Mouse (Mus musculus) splenic B cell, adult 2 months (primary cell): Measurements from ENCODE around the gene Cend1.
A peak's percentile ranks its signal among the peaks of the same experiment; 100 is the strongest.
"Not testable (repeated sequence)": the region's sequence is repeated elsewhere in the genome, so short reads cannot be mapped to it uniquely, and the experiment has no call there.

Source experiments
- DNase-seq: peaks from one replicate; pipeline ENCODE4 v3.0.0-alpha.2; 2011; ENCODE audit warnings: low read depth, low spot score
- H3K27me3 ChIP-seq: 2 replicates; pipeline ENCODE4 v1.6.1; 2012; ENCODE audit warnings: mild to moderate bottlenecking, low read length, moderate library complexity, mixed read lengths; ENCODE audit not compliant: control insufficient read depth, poor library complexity, insufficient read depth, severe bottlenecking
- H3K36me3 ChIP-seq: 2 replicates; pipeline ENCODE4 v1.6.1; 2012; ENCODE audit warnings: mild to moderate bottlenecking, low read length, moderate library complexity, mixed read lengths; ENCODE audit not compliant: control insufficient read depth, poor library complexity, insufficient read depth, severe bottlenecking

Cend1 gene

DNA sequence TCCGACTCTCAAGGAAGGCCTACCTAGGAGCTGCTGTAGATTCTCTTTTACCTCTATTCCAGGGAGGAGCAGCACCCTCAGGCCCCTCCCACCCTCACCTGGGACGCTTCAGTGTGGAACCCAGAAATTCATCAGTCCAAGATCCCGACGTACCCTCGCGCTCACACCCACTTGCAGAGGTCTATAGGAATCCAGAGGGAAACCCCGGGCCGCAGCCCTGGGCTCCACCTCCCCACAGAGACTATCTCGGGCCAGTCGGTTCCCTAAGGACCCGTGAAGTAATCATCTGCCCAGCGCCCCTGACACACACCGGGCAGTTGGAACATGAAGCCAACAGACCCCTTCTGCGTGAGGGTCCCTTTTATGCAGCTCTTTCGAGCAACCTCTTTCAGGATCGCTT is 16.0 kb downstream of the Cend1 start:
- DNase-seq: no peak
- Histone ChIP-seq H3K36me3 (no peaks in the 10 kb centered on the region), H3K27me3 (no peaks in the 10 kb centered on the region)

DNA sequence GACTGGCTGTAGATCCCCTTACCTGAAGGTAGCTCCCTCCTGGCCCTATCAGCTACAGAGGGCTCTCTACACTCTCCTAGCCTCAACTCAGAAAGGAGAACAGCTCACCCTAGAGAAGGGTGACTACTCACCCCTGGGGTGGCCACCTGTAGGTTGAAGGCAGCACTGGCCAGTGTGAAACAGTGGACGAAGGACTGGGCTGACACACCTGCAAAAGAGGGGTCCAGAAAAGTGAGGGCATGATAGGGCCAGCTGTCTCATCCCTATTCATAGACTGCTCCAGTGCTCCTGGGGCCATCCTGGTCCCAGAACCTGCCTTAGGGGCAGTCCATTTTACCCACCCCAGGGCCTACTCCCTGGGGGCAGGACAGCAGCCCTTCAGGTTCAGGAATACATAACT is 17.6 kb downstream of the Cend1 start:
- H3K36me3 ChIP-seq: no peaks in the 10 kb centered on the region
- H3K27me3 ChIP-seq: no peaks in the 10 kb centered on the region
- no peak for DNase-seq

DNA sequence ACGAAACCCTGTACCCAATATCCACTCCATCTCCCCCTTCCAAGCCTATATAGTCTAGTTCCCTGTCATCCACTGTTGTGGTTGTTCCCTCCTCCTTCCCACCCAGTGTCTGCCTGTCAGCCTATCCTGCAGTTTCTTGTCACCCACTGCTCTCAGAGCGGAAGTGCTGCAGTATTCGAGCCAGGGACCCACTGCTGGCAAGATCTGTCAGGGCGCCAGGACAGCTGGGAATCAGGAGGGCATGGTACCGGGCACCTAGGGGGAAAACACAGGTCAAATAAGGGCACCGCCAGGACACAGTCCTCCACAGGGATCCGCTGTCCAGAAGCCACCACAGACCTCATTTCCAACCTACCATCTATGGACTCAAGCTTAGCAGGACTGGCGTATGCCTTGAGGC is 18.7 kb downstream of the Cend1 start:
- Histone ChIP-seq H3K27me3 (no peaks in the 10 kb centered on the region), H3K36me3 (no peaks in the 10 kb centered on the region)
- no peak for DNase-seq

DNA sequence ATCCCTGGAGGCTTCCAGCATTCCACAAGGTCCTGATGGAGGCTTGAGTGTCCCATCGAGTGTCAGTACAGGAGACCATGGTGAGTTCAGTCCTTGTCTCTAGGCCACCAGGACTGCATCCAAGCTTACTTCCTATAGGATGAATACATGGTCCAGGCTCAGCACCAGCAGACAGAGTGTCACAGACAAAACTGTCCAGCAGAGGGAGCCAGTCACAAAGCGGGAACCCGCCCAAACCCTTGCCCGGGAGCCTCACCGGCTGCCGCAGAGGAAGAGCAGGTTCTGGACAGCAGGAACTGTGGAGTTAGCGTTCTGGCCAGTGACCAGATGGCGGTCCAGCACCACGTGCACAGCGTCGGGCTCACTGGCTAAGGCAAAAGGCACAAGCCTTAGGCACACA is 20.5 kb downstream of the Cend1 start:
- peak; percentile 87 for DNase-seq
- no peaks in the 10 kb centered on the region for H3K36me3 ChIP-seq
- H3K27me3 ChIP-seq: no peaks in the 10 kb centered on the region

DNA sequence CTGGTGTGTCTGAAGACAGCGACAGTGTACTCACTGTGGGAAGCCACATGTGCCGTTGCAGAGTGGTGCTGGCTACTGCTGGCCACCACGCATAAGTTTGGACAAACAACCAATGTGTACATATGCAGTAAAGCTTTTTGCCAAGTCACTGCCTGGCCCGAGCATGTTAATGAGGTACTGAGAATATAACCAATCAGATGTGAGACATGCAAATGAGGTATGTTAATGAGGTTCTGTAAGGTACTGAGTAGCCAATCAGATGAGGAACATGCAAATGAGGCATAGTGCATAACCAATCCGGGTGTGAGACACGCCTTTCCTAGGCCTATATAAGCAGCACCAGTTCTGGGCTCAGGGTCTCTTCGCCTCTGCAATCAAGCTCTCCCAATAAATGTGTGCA is 21.6 kb downstream of the Cend1 start:
- not testable (repeated sequence) for DNase-seq, H3K27me3 ChIP-seq, H3K36me3 ChIP-seq

DNA sequence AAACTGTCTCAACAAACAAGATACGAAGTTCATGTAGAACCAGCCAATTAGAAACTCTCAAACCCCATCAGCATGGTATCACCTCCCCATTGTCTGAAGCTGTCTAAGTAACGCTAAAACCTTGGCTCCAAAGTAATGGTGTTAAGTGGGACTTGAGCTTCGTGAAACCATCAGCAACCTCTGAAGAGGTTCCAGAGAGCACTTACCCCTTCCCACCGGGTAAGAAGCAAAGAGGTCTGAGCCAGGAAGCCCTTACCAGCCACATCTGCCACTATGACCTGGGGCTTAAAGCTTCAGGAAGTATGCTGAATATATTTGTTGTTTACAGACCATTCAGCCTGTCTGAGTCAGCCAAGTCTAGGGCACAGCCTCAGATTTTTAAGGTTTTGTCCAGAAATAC is 23.8 kb downstream of the Cend1 start:
- Histone ChIP-seq H3K36me3 (peaks cover 14% of the 10 kb centered on the region; the same call in 1 of the 2 replicates), H3K27me3 (no peaks in the 10 kb centered on the region)
- DNase-seq: no peak

DNA sequence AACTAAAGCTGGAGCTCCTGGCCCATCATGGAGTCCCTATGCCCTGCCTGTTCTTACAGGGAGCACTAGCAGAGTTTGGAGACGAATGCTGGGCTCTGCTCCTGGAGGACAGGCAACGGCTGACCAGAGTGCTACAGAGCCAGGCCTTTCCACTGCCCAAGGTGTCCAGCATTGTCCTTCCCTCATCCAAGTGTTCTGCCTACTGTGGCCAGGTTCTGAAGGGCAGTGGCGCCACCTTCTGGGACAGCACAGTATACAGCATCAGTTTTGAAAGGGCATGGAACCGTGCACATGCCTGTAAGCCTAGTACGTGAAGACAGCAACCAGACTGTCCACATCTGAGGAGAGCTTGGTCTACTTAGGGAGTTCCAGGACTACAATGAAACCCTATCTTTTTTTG is 26.0 kb downstream of the Cend1 start:
- no peaks in the 10 kb centered on the region for H3K27me3 ChIP-seq
- H3K36me3 ChIP-seq: peaks cover 23% of the 10 kb centered on the region
- DNase-seq: peak; percentile 76

DNA sequence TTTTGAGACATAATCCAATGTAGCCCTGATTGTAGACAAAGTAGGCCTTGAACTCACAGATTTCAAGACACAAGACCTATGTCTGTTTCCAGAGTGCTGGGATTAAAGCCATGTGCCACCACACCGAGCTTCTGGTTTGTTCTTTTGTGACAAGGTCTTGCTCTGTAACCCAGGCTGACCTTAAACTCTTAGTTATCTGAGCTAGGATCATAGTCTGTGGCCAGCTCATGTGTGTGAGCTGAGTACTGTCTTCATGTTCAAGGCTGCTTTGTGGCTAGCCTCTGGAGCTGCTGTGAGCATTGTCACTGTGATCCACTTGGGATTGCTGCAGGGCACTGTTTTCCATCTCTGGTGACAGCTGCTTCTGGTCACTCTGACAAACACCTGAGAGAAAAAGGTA is 33.9 kb downstream of the Cend1 start:
- no peaks in the 10 kb centered on the region; the same call in 1 of the 2 replicates for H3K27me3 ChIP-seq
- H3K36me3 ChIP-seq: peaks cover 16% of the 10 kb centered on the region
- no peak for DNase-seq

DNA sequence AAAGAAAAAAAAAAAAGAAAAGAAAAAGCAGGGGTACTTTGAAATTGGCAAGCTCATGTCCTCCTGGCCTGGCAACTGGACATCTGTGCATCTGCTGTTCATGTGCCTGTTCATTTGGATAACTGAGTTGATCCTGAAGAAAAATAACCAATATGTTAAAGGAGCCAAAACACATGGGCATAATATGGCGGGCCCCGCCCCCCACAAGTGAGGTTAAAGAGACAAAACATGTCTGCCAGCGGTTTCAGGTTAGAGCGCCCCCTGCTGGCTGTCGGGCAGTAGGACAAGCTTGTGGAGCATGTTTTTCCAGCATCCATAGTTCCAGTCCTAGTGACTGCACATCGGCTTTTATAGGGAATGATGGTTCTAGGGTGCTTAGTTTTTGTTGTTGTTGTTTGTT is 34.5 kb downstream of the Cend1 start:
- H3K27me3 ChIP-seq: no peaks in the 10 kb centered on the region; the same call in 1 of the 2 replicates
- peak; percentile 78 for DNase-seq
- peaks cover 10% of the 10 kb centered on the region for H3K36me3 ChIP-seq

DNA sequence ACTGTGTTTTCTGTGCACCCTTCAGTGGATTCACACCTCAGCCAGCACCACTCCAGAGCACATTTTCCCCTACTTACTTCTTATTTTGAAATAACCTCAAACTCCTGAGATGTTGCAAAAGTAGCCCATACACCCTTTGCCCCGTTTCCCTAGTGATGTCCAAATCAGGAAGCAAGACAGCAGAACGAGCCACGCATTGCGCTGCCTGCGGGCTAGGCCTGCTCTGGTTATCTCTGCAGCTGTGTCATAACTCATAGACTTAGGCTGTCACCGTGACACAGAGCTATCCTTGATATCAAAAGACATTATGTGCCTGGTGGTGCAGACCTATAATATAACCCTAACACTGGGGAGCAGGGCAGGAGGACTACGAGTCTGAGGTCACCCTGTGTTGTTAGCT is 35.1 kb downstream of the Cend1 start:
- H3K36me3 ChIP-seq: peaks cover 9% of the 10 kb centered on the region
- DNase-seq: no peak

DNA sequence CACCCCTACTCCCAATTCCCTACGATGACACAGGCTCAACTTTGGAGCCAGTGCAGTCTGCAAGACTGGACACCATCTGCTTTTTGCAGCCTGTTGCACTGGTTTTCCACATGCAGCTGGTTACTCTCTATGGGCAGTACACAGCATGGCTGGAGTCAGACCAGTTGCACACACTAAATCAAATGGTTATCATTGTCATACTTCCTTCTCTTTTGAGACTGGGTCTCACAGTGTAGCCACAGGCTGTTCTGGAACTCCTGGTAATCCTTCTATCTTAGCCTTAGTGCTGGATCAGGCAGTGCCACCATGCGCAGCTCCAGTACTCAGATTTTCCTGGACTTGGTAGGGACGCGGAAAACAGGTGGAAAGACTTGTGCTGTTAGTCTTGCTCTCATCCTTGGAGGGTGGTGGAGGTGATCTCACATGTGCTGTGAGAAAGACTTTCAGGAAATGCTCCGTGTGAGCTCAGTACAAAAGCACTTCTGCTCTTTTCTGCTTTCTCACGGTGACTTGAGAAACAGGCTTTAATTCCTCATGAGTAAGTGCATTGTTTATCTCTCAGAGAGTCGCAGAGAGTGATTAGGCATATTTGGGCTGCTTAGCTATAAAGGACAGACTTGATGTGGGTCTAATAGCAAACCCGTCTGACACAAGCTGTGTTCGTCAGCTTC is 36.6 kb downstream of the Cend1 start:
- DNase-seq: peak; percentile 17
- no peaks in the 10 kb centered on the region; the same call in 1 of the 2 replicates for H3K27me3 ChIP-seq
- H3K36me3 ChIP-seq: peaks cover 7% of the 10 kb centered on the region; the same call in 1 of the 2 replicates

More for the DNA sequence above, 35.1 kb downstream of the Cend1 start:
- no peaks in the 10 kb centered on the region; the same call in 1 of the 2 replicates for H3K27me3 ChIP-seq

DNA sequence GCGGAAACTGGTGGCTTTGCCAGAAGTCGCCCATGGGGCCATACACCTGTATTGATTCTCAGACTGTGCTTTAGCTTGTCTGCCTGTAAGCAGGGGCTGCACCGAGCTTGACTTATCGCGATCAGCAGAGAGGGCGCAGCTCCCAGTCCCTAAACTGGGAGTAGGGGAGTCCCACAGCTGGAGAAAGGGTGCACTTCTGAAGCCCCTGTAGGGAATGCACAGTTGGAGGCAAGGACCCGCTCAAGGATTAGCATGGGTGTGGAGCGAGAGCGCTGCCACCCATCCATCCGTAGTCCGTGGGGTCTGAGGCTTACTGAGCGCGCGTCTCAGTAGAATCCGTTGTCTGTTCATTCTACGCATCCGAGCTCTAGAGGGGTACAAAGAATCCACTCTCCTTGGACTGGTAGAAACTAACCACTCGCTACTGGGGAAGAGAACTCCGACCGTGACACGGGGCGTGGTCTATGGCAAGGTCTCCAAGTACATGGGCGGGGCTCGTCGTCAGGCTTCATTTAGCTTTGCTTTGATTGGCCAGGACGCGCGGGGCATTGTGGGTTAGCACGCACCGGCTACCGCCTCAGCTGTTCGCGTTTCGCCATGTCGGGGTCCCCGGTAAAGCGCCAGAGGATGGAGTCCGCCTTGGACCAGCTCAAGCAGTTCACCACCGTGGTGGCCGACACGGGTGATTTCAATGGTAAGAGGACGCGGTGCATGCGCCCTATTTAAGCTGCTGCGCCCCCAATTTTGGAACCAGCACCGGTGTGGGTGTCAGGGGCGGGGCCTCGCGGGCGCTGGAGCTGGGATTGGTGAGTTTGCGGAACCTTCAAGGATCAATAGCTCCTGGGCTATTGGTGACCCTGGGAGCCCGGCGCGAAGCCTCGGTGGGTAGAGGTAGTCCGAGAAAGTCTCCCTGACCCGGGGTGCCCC is 37.4 kb downstream of the Cend1 start, which contains the start of gene Taldo1:
Gene Taldo1, plus strand, starts transcription at position 575 of the 927 bp plus-strand sequence.
- no peaks in the 10 kb centered on the region; the same call in 1 of the 2 replicates for H3K27me3 ChIP-seq
- DNase-seq: peak; percentile 95
- peaks cover 7% of the 10 kb centered on the region; the same call in 1 of the 2 replicates for H3K36me3 ChIP-seq

DNA sequence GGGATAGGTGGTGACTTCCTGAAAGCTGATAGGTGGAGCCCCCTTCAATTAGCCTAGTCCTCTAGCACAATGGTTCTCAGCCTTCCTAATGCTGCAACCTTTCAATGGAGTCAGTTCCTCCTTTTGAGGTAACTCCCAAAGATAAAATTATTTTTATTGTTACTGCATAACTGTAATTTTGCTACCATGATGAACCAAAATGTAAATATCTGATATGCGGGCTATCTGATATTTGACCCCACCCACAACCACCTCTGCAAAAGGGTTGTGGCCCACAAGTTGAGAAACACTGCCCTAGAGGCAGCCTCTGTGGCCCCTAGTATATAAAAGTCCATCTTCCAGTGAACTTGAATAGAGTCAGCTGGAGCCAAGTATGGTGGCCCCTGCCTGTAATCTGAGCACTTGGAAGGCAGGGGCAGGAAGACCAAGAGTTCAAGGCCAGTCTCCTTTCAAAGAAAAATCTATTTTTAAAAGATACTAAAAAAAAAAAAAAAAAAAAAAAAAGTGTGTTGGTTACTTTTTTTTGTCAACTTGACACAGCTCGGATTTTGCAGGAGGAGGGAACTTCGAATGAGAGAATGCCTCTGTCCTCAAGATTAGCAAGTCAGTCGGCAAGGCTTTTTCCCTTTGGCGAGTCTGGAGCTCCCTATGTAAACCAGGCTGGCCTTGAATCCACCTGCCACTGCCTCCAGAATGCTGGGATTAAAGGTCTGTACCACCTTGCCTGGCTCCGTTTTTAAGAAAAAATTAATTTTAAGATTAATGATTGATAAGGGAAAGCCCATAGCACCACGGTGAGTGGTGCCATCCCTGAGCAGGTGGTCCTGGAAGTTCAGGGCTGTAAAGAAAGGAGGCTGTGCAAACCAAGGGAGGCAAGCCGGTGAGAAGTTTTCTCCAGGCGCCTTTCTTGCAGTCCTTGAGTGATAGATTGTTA is 38.7 kb downstream of the Cend1 start:
- Histone ChIP-seq H3K27me3 (no peaks in the 10 kb centered on the region; the same call in 1 of the 2 replicates), H3K36me3 (no peaks in the 10 kb centered on the region)
- DNase-seq: no peak

DNA sequence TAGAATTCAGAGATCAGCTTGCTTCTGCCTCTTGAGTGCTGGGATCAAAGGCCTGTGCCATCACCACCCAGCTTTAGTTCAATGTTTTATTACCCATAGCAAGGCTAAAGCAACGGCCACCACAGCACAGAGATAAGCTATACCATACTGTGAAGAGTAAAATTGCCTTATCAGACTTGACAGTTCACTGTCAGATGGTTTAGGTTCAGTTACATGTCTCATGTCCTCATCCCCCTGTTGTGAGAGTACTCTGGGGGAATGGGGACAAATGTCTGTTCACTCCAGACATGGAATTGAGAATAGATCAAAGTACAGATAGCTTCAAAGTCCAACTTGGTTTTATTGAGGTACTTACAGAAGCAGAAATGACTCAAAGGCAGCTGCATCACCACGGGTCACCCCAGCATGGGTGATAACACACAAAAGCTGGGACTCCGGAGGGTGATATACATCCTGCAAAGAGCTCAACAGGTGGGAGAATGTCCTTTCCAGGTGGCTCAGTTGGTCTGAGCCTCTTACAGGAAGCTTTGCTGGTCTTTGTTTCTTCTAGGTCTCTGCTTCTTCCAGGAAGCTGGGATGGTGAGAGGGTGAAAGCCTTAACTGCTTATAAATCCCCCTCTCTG is 40.7 kb downstream of the Cend1 start:
- Histone ChIP-seq H3K36me3 (no peaks in the 10 kb centered on the region), H3K27me3 (no peaks in the 10 kb centered on the region)
- no peak for DNase-seq
